Mouse (Mus musculus): Measurements from ENCODE around the gene Shtn1. TPM values are rescaled to one million over a fixed set of nuclear protein-coding genes. Genes with fewer than 3 reads are reported as not detected.

The Shtn1 gene
- polyA plus RNA-seq (2015; fragmentation: Nextera tagmentation; extraction: Ambion mirVana) = 0.81 and 0.91 TPM in 2 replicates

GRCm38 (mm10) chr19:59075472-59076101, at the start of gene Shtn1:
Gene Shtn1, minus strand, starts transcription at chr19:59076100.
- Histone ChIP-seq H3K4me1 (ENCODE audit: control insufficient read depth, low read depth, low read length) (no peaks in the 10 kb centered on the region), H3K4me3 (ENCODE audit: low read depth, low read length) (peak within 1 kb of the TSS; percentile 52), H3K36me3 (ENCODE audit: control insufficient read depth, insufficient read depth) (no peaks in the 10 kb centered on the region), H3K27me3 (ENCODE audit: control insufficient read depth, insufficient read depth, low read depth, low read length) (peaks cover 29% of the 10 kb centered on the region), H3K9ac (ENCODE audit: low read depth, low read length) (no peak within 1 kb of the TSS), H3K4me2 (ENCODE audit: low read depth, low read length) (peak within 1 kb of the TSS; percentile 61), H3K27ac (ENCODE audit: low read length) (no peak within 1 kb of the TSS), H3K9me3 (replicated peaks; ENCODE audit: control insufficient read depth, low read length) (no peaks in the 10 kb centered on the region)
- WGBS (ENCODE audit: insufficient replicate concordance) = 2% methylated on average over 46 of the region's 46 CpGs
- ATAC-seq (ENCODE audit: low read depth) = peak; percentile 55; the same call in 1 of the 2 replicates

GRCm38 (mm10) chr19:59114152-59114551, 38.3 kb upstream of the Shtn1 start:
- no peak for ATAC-seq (ENCODE audit: low read depth)
- no peaks in the 10 kb centered on the region for H3K36me3 ChIP-seq (ENCODE audit: control insufficient read depth, insufficient read depth)
- no peaks in the 10 kb centered on the region for H3K4me1 ChIP-seq (ENCODE audit: control insufficient read depth, low read depth, low read length)
- WGBS (ENCODE audit: insufficient replicate concordance) = 47% methylated on average over 4 of the region's 4 CpGs
- no peak overlapping the region for H3K27ac ChIP-seq (ENCODE audit: low read length)
- H3K4me3 ChIP-seq (ENCODE audit: low read depth, low read length) = no peak overlapping the region
- no peaks in the 10 kb centered on the region for H3K27me3 ChIP-seq (ENCODE audit: control insufficient read depth, insufficient read depth, low read depth, low read length)
- H3K9me3 ChIP-seq (replicated peaks; ENCODE audit: control insufficient read depth, low read length) = no peaks in the 10 kb centered on the region
- no peak overlapping the region for H3K9ac ChIP-seq (ENCODE audit: low read depth, low read length)
- no peak overlapping the region for H3K4me2 ChIP-seq (ENCODE audit: low read depth, low read length)

- Histone ChIP-seq H3K27me3 (ENCODE audit: control insufficient read depth, insufficient read depth, low read depth, low read length) (no peaks in the 10 kb centered on the region), H3K4me1 (ENCODE audit: control insufficient read depth, low read depth, low read length) (no peaks in the 10 kb centered on the region), H3K9me3 (replicated peaks; ENCODE audit: control insufficient read depth, low read length) (no peaks in the 10 kb centered on the region), H3K4me3 (ENCODE audit: low read depth, low read length) (no peak overlapping the region), H3K36me3 (ENCODE audit: control insufficient read depth, insufficient read depth) (no peaks in the 10 kb centered on the region), H3K9ac (ENCODE audit: low read depth, low read length) (no peak overlapping the region), H3K27ac (ENCODE audit: low read length) (no peak overlapping the region), H3K4me2 (ENCODE audit: low read depth, low read length) (no peak overlapping the region)
- no peak for ATAC-seq (ENCODE audit: low read depth)
- WGBS (ENCODE audit: insufficient replicate concordance) = 13% methylated on average over 1 of the region's 1 CpGs
Measured at GRCm38 (mm10) chr19:59109937-59110336, 34.0 kb upstream of the Shtn1 start.

- Histone ChIP-seq H3K36me3 (ENCODE audit: control insufficient read depth, insufficient read depth) (no peaks in the 10 kb centered on the region), H3K9ac (ENCODE audit: low read depth, low read length) (no peak overlapping the region), H3K27ac (ENCODE audit: low read length) (no peak overlapping the region), H3K4me3 (ENCODE audit: low read depth, low read length) (no peak overlapping the region), H3K4me2 (ENCODE audit: low read depth, low read length) (no peak overlapping the region), H3K27me3 (ENCODE audit: control insufficient read depth, insufficient read depth, low read depth, low read length) (no peaks in the 10 kb centered on the region), H3K9me3 (replicated peaks; ENCODE audit: control insufficient read depth, low read length) (no peaks in the 10 kb centered on the region), H3K4me1 (ENCODE audit: control insufficient read depth, low read depth, low read length) (no peaks in the 10 kb centered on the region)
- WGBS (ENCODE audit: insufficient replicate concordance) = 44% methylated on average over 1 of the region's 1 CpGs
- ATAC-seq (ENCODE audit: low read depth) = no peak
Measured at GRCm38 (mm10) chr19:59098315-59098714, 22.4 kb upstream of the Shtn1 start.

GRCm38 (mm10) chr19:59092295-59092694, 16.4 kb upstream of the Shtn1 start:
- H3K4me3 ChIP-seq (ENCODE audit: low read depth, low read length) = no peak overlapping the region
- ATAC-seq (ENCODE audit: low read depth) = no peak
- H3K27me3 ChIP-seq (ENCODE audit: control insufficient read depth, insufficient read depth, low read depth, low read length) = no peaks in the 10 kb centered on the region
- H3K9me3 ChIP-seq (replicated peaks; ENCODE audit: control insufficient read depth, low read length) = no peaks in the 10 kb centered on the region
- WGBS (ENCODE audit: insufficient replicate concordance) = 67% methylated on average over 7 of the region's 7 CpGs
- no peaks in the 10 kb centered on the region for H3K36me3 ChIP-seq (ENCODE audit: control insufficient read depth, insufficient read depth)
- H3K4me1 ChIP-seq (ENCODE audit: control insufficient read depth, low read depth, low read length) = no peaks in the 10 kb centered on the region
- no peak overlapping the region for H3K4me2 ChIP-seq (ENCODE audit: low read depth, low read length)
- no peak overlapping the region for H3K27ac ChIP-seq (ENCODE audit: low read length)
- no peak overlapping the region for H3K9ac ChIP-seq (ENCODE audit: low read depth, low read length)

GRCm38 (mm10) chr19:59090337-59090736, 14.4 kb upstream of the Shtn1 start:
- Histone ChIP-seq H3K27me3 (ENCODE audit: control insufficient read depth, insufficient read depth, low read depth, low read length) (no peaks in the 10 kb centered on the region), H3K9me3 (replicated peaks; ENCODE audit: control insufficient read depth, low read length) (no peaks in the 10 kb centered on the region), H3K4me2 (ENCODE audit: low read depth, low read length) (no peak overlapping the region), H3K36me3 (ENCODE audit: control insufficient read depth, insufficient read depth) (no peaks in the 10 kb centered on the region), H3K4me3 (ENCODE audit: low read depth, low read length) (no peak overlapping the region), H3K4me1 (ENCODE audit: control insufficient read depth, low read depth, low read length) (no peaks in the 10 kb centered on the region), H3K9ac (ENCODE audit: low read depth, low read length) (no peak overlapping the region), H3K27ac (ENCODE audit: low read length) (no peak overlapping the region)
- ATAC-seq (ENCODE audit: low read depth) = no peak
- WGBS (ENCODE audit: insufficient replicate concordance) = 28% methylated on average over 1 of the region's 1 CpGs

- Histone ChIP-seq H3K4me3 (ENCODE audit: low read depth, low read length) (no peak overlapping the region), H3K36me3 (ENCODE audit: control insufficient read depth, insufficient read depth) (no peaks in the 10 kb centered on the region), H3K27ac (ENCODE audit: low read length) (no peak overlapping the region), H3K4me1 (ENCODE audit: control insufficient read depth, low read depth, low read length) (no peaks in the 10 kb centered on the region), H3K4me2 (ENCODE audit: low read depth, low read length) (no peak overlapping the region), H3K27me3 (ENCODE audit: control insufficient read depth, insufficient read depth, low read depth, low read length) (no peaks in the 10 kb centered on the region), H3K9me3 (replicated peaks; ENCODE audit: control insufficient read depth, low read length) (no peaks in the 10 kb centered on the region), H3K9ac (ENCODE audit: low read depth, low read length) (no peak overlapping the region)
- ATAC-seq (ENCODE audit: low read depth) = no peak
- 32% methylated on average over 4 of the region's 4 CpGs for WGBS (ENCODE audit: insufficient replicate concordance)
Measured at GRCm38 (mm10) chr19:59084296-59084695, 8.4 kb upstream of the Shtn1 start.

GRCm38 (mm10) chr19:59076131-59076530, 231 bp upstream of the Shtn1 start:
- H3K4me2 ChIP-seq (ENCODE audit: low read depth, low read length) = no peak overlapping the region
- H3K36me3 ChIP-seq (ENCODE audit: control insufficient read depth, insufficient read depth) = no peaks in the 10 kb centered on the region
- no peak for ATAC-seq (ENCODE audit: low read depth)
- no peak overlapping the region for H3K4me3 ChIP-seq (ENCODE audit: low read depth, low read length)
- H3K9ac ChIP-seq (ENCODE audit: low read depth, low read length) = no peak overlapping the region
- 9% methylated on average over 5 of the region's 5 CpGs for WGBS (ENCODE audit: insufficient replicate concordance)
- H3K27me3 ChIP-seq (ENCODE audit: control insufficient read depth, insufficient read depth, low read depth, low read length) = peaks cover 29% of the 10 kb centered on the region
- H3K9me3 ChIP-seq (replicated peaks; ENCODE audit: control insufficient read depth, low read length) = no peaks in the 10 kb centered on the region
- H3K4me1 ChIP-seq (ENCODE audit: control insufficient read depth, low read depth, low read length) = no peaks in the 10 kb centered on the region
- H3K27ac ChIP-seq (ENCODE audit: low read length) = no peak overlapping the region

GRCm38 (mm10) chr19:59074841-59075471, 944 bp downstream of the Shtn1 start:
- 0 out of 2 replicates have a peak, but pooled peaks have one; percentile 9 for ATAC-seq (ENCODE audit: low read depth)
- no peaks in the 10 kb centered on the region for H3K36me3 ChIP-seq (ENCODE audit: control insufficient read depth, insufficient read depth)
- H3K4me3 ChIP-seq (ENCODE audit: low read depth, low read length) = peak overlapping the region; percentile 52
- no peak overlapping the region for H3K27ac ChIP-seq (ENCODE audit: low read length)
- peak overlapping the region; percentile 61 for H3K4me2 ChIP-seq (ENCODE audit: low read depth, low read length)
- H3K27me3 ChIP-seq (ENCODE audit: control insufficient read depth, insufficient read depth, low read depth, low read length) = peaks cover 29% of the 10 kb centered on the region
- H3K9me3 ChIP-seq (replicated peaks; ENCODE audit: control insufficient read depth, low read length) = no peaks in the 10 kb centered on the region
- no peaks in the 10 kb centered on the region for H3K4me1 ChIP-seq (ENCODE audit: control insufficient read depth, low read depth, low read length)
- WGBS (ENCODE audit: insufficient replicate concordance) = 2% methylated on average over 46 of the region's 46 CpGs
- H3K9ac ChIP-seq (ENCODE audit: low read depth, low read length) = no peak overlapping the region
